Mouse (Mus musculus) forebrain, embryonic 12.5 days (tissue): ENCODE data around the gene Copa. TPM values are rescaled to one million over a fixed set of nuclear protein-coding genes. Genes with fewer than 3 reads are reported as not detected.

Experiments
- ATAC-seq: fragments of 200-750 bp; cut with Nextera tagmentation; 2 replicates; pipeline ENCODE4 v1.8.0; 2017; ENCODE audit warnings: moderate TSS enrichment; ENCODE audit not compliant: low FRiP score
- H3K27ac ChIP-seq: fragments of 300-500 bp; sonication (generic); 2 replicates; pipeline ENCODE4 v1.5.1; 2016; ENCODE audit warnings: mild to moderate bottlenecking
- H3K27me3 ChIP-seq: fragments of 300-500 bp; sonication (generic); 2 replicates; pipeline ENCODE4 v1.6.1; 2016; ENCODE audit warnings: mild to moderate bottlenecking
- H3K36me3 ChIP-seq: fragments of 300-500 bp; sonication (generic); replicated peaks from 2 replicates; pipeline ENCODE4 v1.6.1; 2016; ENCODE audit warnings: mild to moderate bottlenecking
- H3K4me1 ChIP-seq: fragments of 300-500 bp; sonication (generic); 2 replicates; pipeline ENCODE4 v1.6.1; 2016
- H3K4me2 ChIP-seq: fragments of 300-500 bp; sonication (generic); 2 replicates; pipeline ENCODE4 v1.6.1; 2016; ENCODE audit warnings: mild to moderate bottlenecking, moderate library complexity
- H3K4me3 ChIP-seq: fragments of 300-500 bp; sonication (generic); replicated peaks from 2 replicates; pipeline ENCODE4 v1.5.1; 2016; ENCODE audit warnings: mild to moderate bottlenecking
- H3K9ac ChIP-seq: fragments of 300-500 bp; sonication (generic); 2 replicates; pipeline ENCODE4 v1.6.1; 2016; ENCODE audit warnings: mild to moderate bottlenecking
- H3K9me3 ChIP-seq: fragments of 300-500 bp; sonication (generic); 2 replicates; pipeline ENCODE4 v1.6.1; 2016
- WGBS: fragments of 180-500 bp; shearing (Covaris S2); methylation state at CpG from one replicate; pipeline ENCODE4 v1.1.7; 2016; 5-methylcytosine and 5-hydroxymethylcytosine counted together
- polyA plus RNA-seq: library from polyadenylated mRNA; unstranded; fragments of >200 nt; fragmentation: Nextera tagmentation; extraction: Ambion mirVana; gene quantifications from 2 replicates; pipeline ENCODE4 v1.2.1, GENCODE M21; 2016

The Copa gene
- polyA plus RNA-seq, 1 experiment from 2014 or later = 199 TPM

- ATAC-seq = no peak
- Histone ChIP-seq H3K9me3 (no peaks in the 10 kb centered on the region), H3K4me3 (peak overlapping the region; percentile 74), H3K36me3 (peaks cover 31% of the 10 kb centered on the region), H3K4me1 (peaks cover 28% of the 10 kb centered on the region), H3K27me3 (no peaks in the 10 kb centered on the region), H3K9ac (peak overlapping the region; percentile 98), H3K27ac (peak overlapping the region; percentile 95), H3K4me2 (peak overlapping the region; percentile 77)
- WGBS = 12% methylated on average over 19 of the region's 19 CpGs
Measured at GRCm38 (mm10) chr1:172148955-172149815, 66.9 kb downstream of the Copa start.

- H3K36me3 ChIP-seq = peaks cover 59% of the 10 kb centered on the region
- peaks cover 17% of the 10 kb centered on the region for H3K4me1 ChIP-seq
- ATAC-seq = no peak
- no peak overlapping the region for H3K4me2 ChIP-seq
- H3K4me3 ChIP-seq = no peak overlapping the region
- no peak overlapping the region for H3K27ac ChIP-seq
- H3K27me3 ChIP-seq = no peaks in the 10 kb centered on the region
- H3K9me3 ChIP-seq = no peaks in the 10 kb centered on the region
- H3K9ac ChIP-seq = no peak overlapping the region
- WGBS = 97% methylated on average over 3 of the region's 3 CpGs
Measured at GRCm38 (mm10) chr1:172154536-172154935, 72.2 kb downstream of the Copa start.

DNA sequence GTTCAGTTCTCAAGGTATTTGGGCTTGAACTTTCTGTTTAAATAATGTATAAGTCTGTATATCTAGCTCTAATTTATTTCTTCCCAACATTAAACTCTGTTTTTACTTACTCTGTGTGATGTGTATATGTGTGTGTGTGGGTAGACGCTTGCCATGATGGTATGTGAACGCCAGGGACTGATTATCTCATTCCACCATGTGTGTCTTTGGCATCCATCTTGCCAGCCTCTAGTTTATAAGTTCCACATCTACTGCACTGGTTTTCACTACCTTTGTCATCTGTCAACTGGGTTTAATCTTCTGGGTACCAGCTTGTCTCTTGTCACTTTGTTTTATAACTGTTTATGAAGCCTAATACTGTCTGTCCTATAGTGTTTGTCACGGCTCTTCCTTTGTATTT is 73.2 kb downstream of the Copa start:
- no peaks in the 10 kb centered on the region for H3K9me3 ChIP-seq
- H3K4me3 ChIP-seq = no peak overlapping the region
- H3K4me2 ChIP-seq = no peak overlapping the region
- no peak overlapping the region for H3K9ac ChIP-seq
- peaks cover 55% of the 10 kb centered on the region for H3K36me3 ChIP-seq
- 92% methylated on average over 3 of the region's 3 CpGs for WGBS
- H3K27me3 ChIP-seq = no peaks in the 10 kb centered on the region
- no peak overlapping the region for H3K27ac ChIP-seq
- H3K4me1 ChIP-seq = peaks cover 11% of the 10 kb centered on the region; the same call in 1 of the 2 replicates
- no peak for ATAC-seq

DNA sequence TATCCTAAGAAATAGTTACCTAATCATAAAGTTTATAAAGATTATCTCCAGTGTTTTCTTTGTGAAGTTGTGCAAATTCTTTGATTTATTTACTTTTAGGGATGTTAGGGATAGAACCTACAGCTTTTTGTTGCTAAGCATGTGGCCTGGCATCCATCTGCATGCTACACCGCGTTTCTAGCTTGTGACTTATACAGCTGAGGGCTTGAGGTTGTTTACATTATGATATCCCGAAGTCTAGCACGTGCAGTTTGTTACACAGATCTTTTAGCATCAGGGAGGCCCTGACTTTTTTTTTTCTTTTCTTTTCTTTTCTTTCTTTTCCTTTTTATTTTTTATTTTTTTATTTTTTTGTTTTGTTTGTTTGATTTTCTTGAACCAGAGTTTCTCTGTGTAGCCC is 77.6 kb downstream of the Copa start:
- H3K36me3 ChIP-seq = peaks cover 21% of the 10 kb centered on the region
- no peak overlapping the region for H3K27ac ChIP-seq
- H3K4me1 ChIP-seq = peaks cover 9% of the 10 kb centered on the region
- no peak for ATAC-seq
- H3K9ac ChIP-seq = no peak overlapping the region
- H3K4me2 ChIP-seq = no peak overlapping the region
- no peaks in the 10 kb centered on the region for H3K27me3 ChIP-seq
- no peaks in the 10 kb centered on the region for H3K9me3 ChIP-seq
- no peak overlapping the region for H3K4me3 ChIP-seq
- 91% methylated on average over 4 of the region's 4 CpGs for WGBS

DNA sequence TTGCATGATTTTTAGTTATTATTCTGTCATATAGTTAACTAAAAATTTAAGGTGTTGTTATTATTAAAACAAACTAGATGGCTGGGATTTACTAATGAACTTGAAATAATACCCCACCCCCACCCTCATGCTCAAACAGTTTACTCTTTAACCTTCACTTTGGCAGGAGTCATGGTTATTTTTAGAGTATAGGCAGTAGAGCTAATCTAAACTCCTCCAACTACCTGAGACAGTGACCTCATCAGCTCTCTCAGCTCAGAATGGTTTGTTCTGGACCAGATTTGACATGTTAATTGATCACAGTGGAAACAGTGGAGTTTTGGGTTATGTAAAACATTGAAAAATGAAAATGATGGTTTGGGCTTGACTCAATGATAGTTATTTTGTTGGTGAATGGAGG is 78.2 kb downstream of the Copa start:
- H3K27ac ChIP-seq = no peak overlapping the region
- H3K9ac ChIP-seq = no peak overlapping the region
- H3K4me3 ChIP-seq = no peak overlapping the region
- peaks cover 9% of the 10 kb centered on the region for H3K4me1 ChIP-seq
- H3K9me3 ChIP-seq = no peaks in the 10 kb centered on the region
- no peak overlapping the region for H3K4me2 ChIP-seq
- H3K36me3 ChIP-seq = peaks cover 21% of the 10 kb centered on the region
- no peak for ATAC-seq
- no peaks in the 10 kb centered on the region for H3K27me3 ChIP-seq

GRCm38 (mm10) chr1:172162009-172162408 is 79.7 kb downstream of the Copa start:
- Histone ChIP-seq H3K4me1 (peaks cover 9% of the 10 kb centered on the region), H3K36me3 (peaks cover 21% of the 10 kb centered on the region), H3K9me3 (no peaks in the 10 kb centered on the region), H3K27ac (no peak overlapping the region), H3K9ac (no peak overlapping the region), H3K27me3 (no peaks in the 10 kb centered on the region), H3K4me3 (no peak overlapping the region), H3K4me2 (no peak overlapping the region)
- 97% methylated on average over 1 of the region's 1 CpGs for WGBS
- 0 out of 2 replicates have a peak, but pooled peaks have one; percentile 44 for ATAC-seq

DNA sequence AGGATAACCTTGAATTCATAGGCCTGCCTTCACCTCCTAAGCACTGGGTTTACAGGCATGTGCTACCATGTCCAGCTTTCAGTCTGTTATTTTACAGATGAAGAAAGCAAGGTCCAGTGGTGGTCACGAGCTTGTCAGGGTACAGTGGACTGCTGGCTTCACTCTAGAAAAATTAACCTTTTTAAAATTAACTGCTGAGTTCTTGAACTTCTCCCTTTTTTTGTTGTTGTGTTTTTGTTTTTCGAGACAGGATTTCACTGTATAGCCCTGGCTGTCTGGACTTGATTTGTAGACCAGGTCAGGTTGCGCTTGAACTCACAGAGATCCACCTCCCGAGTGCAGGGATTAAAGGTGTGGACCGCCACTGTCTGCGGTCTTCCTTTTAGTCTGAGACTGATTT is 80.6 kb downstream of the Copa start:
- 86% methylated on average over 6 of the region's 6 CpGs for WGBS
- peaks cover 30% of the 10 kb centered on the region for H3K36me3 ChIP-seq

DNA sequence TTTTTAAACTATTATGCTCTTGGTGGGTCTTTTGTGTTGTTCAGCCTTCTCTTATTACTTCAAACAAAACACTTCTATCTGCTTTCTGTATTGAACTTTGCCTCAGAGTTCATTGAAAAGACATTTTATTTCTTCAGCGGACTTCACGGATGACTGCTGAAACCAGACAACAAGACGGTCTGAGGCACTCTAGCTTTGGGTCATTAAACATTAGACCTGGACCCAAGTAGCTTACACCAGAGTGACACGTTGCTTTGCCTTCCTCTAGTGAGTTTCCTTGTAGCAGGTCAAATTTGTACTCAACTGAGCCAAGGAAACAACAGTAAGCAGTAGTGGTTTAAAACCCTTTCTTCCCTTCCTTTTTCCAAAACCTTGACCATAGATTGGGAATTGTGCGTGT is 85.6 kb downstream of the Copa start:
- Histone ChIP-seq H3K4me1 (peaks cover 9% of the 10 kb centered on the region), H3K27ac (no peak overlapping the region), H3K9me3 (no peaks in the 10 kb centered on the region), H3K36me3 (peaks cover 69% of the 10 kb centered on the region), H3K9ac (no peak overlapping the region), H3K27me3 (no peaks in the 10 kb centered on the region), H3K4me3 (no peak overlapping the region), H3K4me2 (no peak overlapping the region)
- ATAC-seq = no peak
- WGBS = 75% methylated on average over 5 of the region's 5 CpGs

More for the DNA sequence above, 80.6 kb downstream of the Copa start:
- Histone ChIP-seq H3K27ac (no peak overlapping the region), H3K9me3 (no peaks in the 10 kb centered on the region), H3K4me1 (peaks cover 9% of the 10 kb centered on the region), H3K9ac (no peak overlapping the region), H3K27me3 (no peaks in the 10 kb centered on the region), H3K4me2 (no peak overlapping the region), H3K4me3 (no peak overlapping the region)
- no peak for ATAC-seq

DNA sequence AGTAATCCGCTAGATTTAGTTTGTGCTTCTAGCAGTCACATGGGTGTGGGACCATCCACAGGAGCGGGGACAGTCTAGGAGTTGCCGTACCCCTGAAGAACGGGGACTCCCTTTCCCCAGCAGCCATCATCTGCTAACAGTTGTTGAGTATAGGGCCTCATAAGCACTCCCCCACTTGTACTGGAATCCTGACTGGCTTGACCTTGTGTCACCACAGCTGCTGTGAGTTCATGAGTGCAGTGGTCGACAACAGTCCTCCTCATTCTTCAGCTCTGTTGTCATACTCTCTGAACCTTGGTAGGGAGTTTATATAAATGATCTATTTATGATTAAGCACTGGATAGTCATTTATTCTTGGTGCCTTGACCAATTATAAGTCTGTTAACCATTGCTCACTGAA is 87.5 kb downstream of the Copa start:
- no peak overlapping the region for H3K9ac ChIP-seq
- no peak overlapping the region for H3K4me2 ChIP-seq
- peaks cover 88% of the 10 kb centered on the region for H3K36me3 ChIP-seq
- no peak overlapping the region for H3K4me3 ChIP-seq
- H3K9me3 ChIP-seq = no peaks in the 10 kb centered on the region
- no peak overlapping the region for H3K27ac ChIP-seq
- 99% methylated on average over 5 of the region's 5 CpGs for WGBS
- peaks cover under 1% of the 10 kb centered on the region; the same call in 1 of the 2 replicates for H3K4me1 ChIP-seq
- no peak for ATAC-seq
- no peaks in the 10 kb centered on the region for H3K27me3 ChIP-seq

Other genes with a start within 250 kb of the Copa start
- gene Cd84, start 242.8 kb upstream of the Copa start, polyA plus RNA-seq = 0.32 and 0.52 TPM in 2 replicates
- gene Gm10521, start 186.9 kb upstream of the Copa start, polyA plus RNA-seq = not detected in 2 replicates
- not detected in 2 replicates for gene Slamf6, start 165.0 kb upstream of the Copa start, polyA plus RNA-seq
- 61.9 and 63.2 TPM in 2 replicates for gene Vangl2, start 54.1 kb upstream of the Copa start, polyA plus RNA-seq
- 9.0 and 9.8 TPM in 2 replicates for gene Nhlh1, start 25.0 kb upstream of the Copa start, polyA plus RNA-seq
- 107 and 111 TPM in 2 replicates for gene Ncstn, start 266 bp downstream of the Copa start, polyA plus RNA-seq
- gene Pex19, start 44.2 kb downstream of the Copa start, polyA plus RNA-seq = 157 and 162 TPM in 2 replicates
- gene Dcaf8, start 65.6 kb downstream of the Copa start, polyA plus RNA-seq = 139 and 143 TPM in 2 replicates
- 405 and 443 TPM in 2 replicates for gene Pea15a, start 124.3 kb downstream of the Copa start, polyA plus RNA-seq
- 1.6 and 2.3 TPM in 2 replicates for gene Casq1, start 137.3 kb downstream of the Copa start, polyA plus RNA-seq
- gene Atp1a4, start 175.9 kb downstream of the Copa start, polyA plus RNA-seq = 0.05 and 0.06 TPM in 2 replicates
- 122 and 127 TPM in 2 replicates for gene Igsf8, start 179.1 kb downstream of the Copa start, polyA plus RNA-seq
- gene Atp1a2, start 215.5 kb downstream of the Copa start, polyA plus RNA-seq = 9.5 and 10.8 TPM in 2 replicates
- 2.5 and 2.8 TPM in 2 replicates for gene Kcnj9, start 246.8 kb downstream of the Copa start, polyA plus RNA-seq